Mouse (Mus musculus) brain, embryonic 14.5 days (tissue): ENCODE data around the gene Amer3.
"Not testable (repeated sequence)": the region's sequence is repeated elsewhere in the genome, so short reads cannot be mapped to it uniquely, and the experiment has no call there.

Experiments used
- CTCF ChIP-seq: fragments of 200-500 bp; IDR thresholded peaks from 2 replicates; pipeline ENCODE4 v1.5.1; 2012; ENCODE audit warnings: inconsistent platforms, mild to moderate bottlenecking, moderate library complexity, borderline replicate concordance; ENCODE audit not compliant: insufficient read depth, insufficient read length; ENCODE audit errors: extremely low read depth
- POLR2A ChIP-seq: fragments of 200-500 bp; IDR thresholded peaks from 2 replicates; pipeline ENCODE4 v1.6.1; 2012; ENCODE audit warnings: mild to moderate bottlenecking, inconsistent platforms, borderline replicate concordance; ENCODE audit not compliant: poor library complexity, insufficient read depth, insufficient read length, severe bottlenecking; ENCODE audit errors: extremely low read depth

GRCm38 (mm10) chr1:34620116-34620515 lies 40.7 kb downstream of the Amer3 start:
- TF ChIP-seq CTCF, POLR2A: not testable (repeated sequence)
